Mouse (Mus musculus) bone marrow macrophage, adult 2 months (primary cell): ENCODE data around the gene Serpina5. TPM values are rescaled to one million over a fixed set of nuclear protein-coding genes. Genes with fewer than 3 reads are reported as not detected.
"Not testable (repeated sequence)": the region's sequence is repeated elsewhere in the genome, so short reads cannot be mapped to it uniquely, and the experiment has no call there.

Experiments
- H3K27ac ChIP-seq: 2 replicates; pipeline ENCODE4 v1.5.1; 2012; ENCODE audit warnings: low read depth, low read length; ENCODE audit not compliant: insufficient read depth
- H3K4me1 ChIP-seq: 2 replicates; pipeline ENCODE4 v1.6.1; 2012; ENCODE audit warnings: low read length; ENCODE audit not compliant: control insufficient read depth, insufficient read depth
- H3K4me3 ChIP-seq: 2 replicates; pipeline ENCODE4 v1.5.1; 2012; ENCODE audit warnings: mild to moderate bottlenecking, low read length, moderate library complexity; ENCODE audit not compliant: insufficient read depth
- CTCF ChIP-seq: IDR thresholded peaks from 2 replicates; pipeline ENCODE4 v1.5.1; 2012; ENCODE audit warnings: low read depth, mild to moderate bottlenecking, low read length, moderate library complexity
- POLR2A ChIP-seq: IDR thresholded peaks from 2 replicates; pipeline ENCODE4 v1.6.1; 2012; ENCODE audit warnings: mild to moderate bottlenecking, low read depth, low read length, borderline replicate concordance
- polyA plus RNA-seq: library from polyadenylated mRNA; stranded (reverse); fragments of >200 nt; gene quantifications from 2 replicates; pipeline ENCODE4 v1.2.4, GENCODE M21; 2012; ENCODE audit not compliant: missing spikeins, insufficient read depth, insufficient read length

Serpina5 gene
- polyA plus RNA-seq, 1 experiment = not detected

GRCm38 (mm10) chr12:104069620-104070019, 31.3 kb upstream of the Serpina5 start:
- Histone ChIP-seq H3K4me1 (peaks cover 12% of the 10 kb centered on the region), H3K27ac (no peak overlapping the region), H3K4me3 (no peak overlapping the region)
- TF ChIP-seq POLR2A (no peak), CTCF (peak; percentile 73)

GRCm38 (mm10) chr12:104071708-104072107, 29.2 kb upstream of the Serpina5 start:
- Histone ChIP-seq H3K4me3 (no peak overlapping the region), H3K27ac (no peak overlapping the region), H3K4me1 (peaks cover 7% of the 10 kb centered on the region)
- TF ChIP-seq CTCF (no peak), POLR2A (no peak)

GRCm38 (mm10) chr12:104072286-104072685, 28.6 kb upstream of the Serpina5 start:
- Histone ChIP-seq H3K4me3 (no peak overlapping the region), H3K27ac (no peak overlapping the region), H3K4me1 (peaks cover 3% of the 10 kb centered on the region; the same call in 1 of the 2 replicates)
- TF ChIP-seq POLR2A = no peak
- TF ChIP-seq CTCF = no peak

- Histone ChIP-seq H3K4me1 (no peaks in the 10 kb centered on the region), H3K4me3 (no peak overlapping the region), H3K27ac (no peak overlapping the region)
- TF ChIP-seq POLR2A (no peak), CTCF (no peak)
These were observed 10.8 kb upstream of the Serpina5 start for GRCm38 (mm10) chr12:104090119-104090518.

GRCm38 (mm10) chr12:104091303-104091702, 9.6 kb upstream of the Serpina5 start:
- Histone ChIP-seq H3K4me1 (no peaks in the 10 kb centered on the region), H3K27ac (no peak overlapping the region), H3K4me3 (no peak overlapping the region)
- no peak for TF ChIP-seq CTCF
- TF ChIP-seq POLR2A = no peak

- H3K27ac ChIP-seq = no peak overlapping the region
- no peaks in the 10 kb centered on the region for H3K4me1 ChIP-seq
- TF ChIP-seq POLR2A (no peak), CTCF (no peak)
- no peak overlapping the region for H3K4me3 ChIP-seq
These were observed 4.9 kb downstream of the Serpina5 start for GRCm38 (mm10) chr12:104105847-104106246.

GRCm38 (mm10) chr12:104106919-104107318, 6.0 kb downstream of the Serpina5 start:
- H3K4me1 ChIP-seq = no peaks in the 10 kb centered on the region
- TF ChIP-seq POLR2A (no peak), CTCF (no peak)
- H3K27ac ChIP-seq = no peak overlapping the region
- no peak overlapping the region for H3K4me3 ChIP-seq

- no peak for TF ChIP-seq POLR2A
- TF ChIP-seq CTCF = no peak
- Histone ChIP-seq H3K27ac (no peak overlapping the region), H3K4me3 (no peak overlapping the region), H3K4me1 (no peaks in the 10 kb centered on the region)
These were observed 7.6 kb downstream of the Serpina5 start for GRCm38 (mm10) chr12:104108507-104108906.

GRCm38 (mm10) chr12:104112333-104112732, 11.4 kb downstream of the Serpina5 start, which contains the start of gene Serpina3a:
Gene Serpina3a (plus strand): TSS chr12:104112724.
- not testable (repeated sequence) for H3K4me1 ChIP-seq, H3K27ac ChIP-seq, H3K4me3 ChIP-seq

GRCm38 (mm10) chr12:104114921-104115579, 14.1 kb downstream of the Serpina5 start:
- H3K4me1 ChIP-seq = no peaks in the 10 kb centered on the region
- no peak for TF ChIP-seq CTCF
- TF ChIP-seq POLR2A = no peak
- no peak overlapping the region for H3K27ac ChIP-seq
- H3K4me3 ChIP-seq = no peak overlapping the region
